8 mouse cellular contexts compared by ENCODE assay signal in the genomic region with DNA sequence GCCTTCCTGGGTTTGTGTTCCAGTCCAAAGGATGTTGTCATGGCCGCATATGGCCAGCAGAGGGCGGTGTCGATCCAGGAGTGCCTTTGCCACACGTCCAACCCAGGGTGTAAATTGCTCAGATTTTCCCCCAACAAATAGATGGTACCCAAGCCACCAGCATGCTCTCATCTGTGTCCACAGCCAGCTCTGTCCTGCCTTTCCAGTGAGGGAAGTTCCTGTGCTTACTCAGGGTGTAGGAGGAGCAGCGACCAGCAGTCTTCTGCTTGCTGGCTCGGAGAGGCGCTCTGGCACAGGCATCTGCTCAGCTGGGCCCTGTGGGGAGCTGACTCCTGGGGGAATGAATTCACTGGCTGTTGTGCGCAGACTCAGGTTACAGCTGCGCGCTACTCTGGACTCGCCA. TPM values are rescaled to one million over a fixed set of nuclear protein-coding genes. Genes with fewer than 3 reads are reported as not detected.
DNase-seq lines count a peak whose midpoint lies in the region; ATAC-seq and TF ChIP-seq lines count a peak whose summit lies in the region.

No protein-coding gene starts in this region.

- TF ChIP-seq CTCF in heart, adult 2 months (IDR thresholded peaks at IDR 0.05), result peak; percentile 78

- H3K79me2 ChIP-seq in heart, adult 2 months (replicated peaks; ENCODE audit: control insufficient read depth, insufficient read depth, low read length), result no peaks in the 10 kb centered on the region

- ATAC-seq in limb, embryonic 12.5 days (ENCODE audit: insufficient number of reproducible peaks, insufficient read depth, low FRiP score, low TSS enrichment, low read depth), result no peak
- ATAC-seq in neural tube, embryonic 12.5 days (ENCODE audit: low FRiP score, low read depth), result peak; percentile 75

- no peak overlapping the region for H3K9ac ChIP-seq in heart, adult 2 months (ENCODE audit: low read depth, low read length)
- no peak overlapping the region for H3K9ac ChIP-seq in limb, embryonic 12.5 days (replicated peaks)
- no peak overlapping the region for H3K9ac ChIP-seq in neural tube, embryonic 12.5 days

- TF ChIP-seq EP300 in heart, adult 2 months (IDR thresholded peaks at IDR 0.05; ENCODE audit: insufficient read depth, low read depth, low read length), result 0 out of 2 replicates have a peak, but pooled peaks have one; percentile 44

- H3K27ac ChIP-seq in embryonic facial prominence, embryonic 10.5 days (replicated peaks), result 0 out of 2 replicates have a peak overlapping the region, but pooled peaks have one; percentile 35
- no peak overlapping the region for H3K27ac ChIP-seq in heart, adult 2 months
- no peak overlapping the region for H3K27ac ChIP-seq in limb, embryonic 12.5 days
- H3K27ac ChIP-seq in neural tube, embryonic 12.5 days, result no peak overlapping the region

- no peaks in the 10 kb centered on the region for H3K36me3 ChIP-seq in embryonic facial prominence, embryonic 10.5 days (replicated peaks)
- no peaks in the 10 kb centered on the region for H3K36me3 ChIP-seq in heart, adult 2 months (ENCODE audit: control insufficient read depth, insufficient read depth, low read length)
- no peaks in the 10 kb centered on the region for H3K36me3 ChIP-seq in limb, embryonic 12.5 days
- no peaks in the 10 kb centered on the region for H3K36me3 ChIP-seq in neural tube, embryonic 12.5 days

- intact Hi-C loops in heart, adult 2 months (cut with DNase I), result loop anchor here (1.0 to 2.0 kb wide), 3 partner anchors 325 to 834 kb away; no protein-coding TSS in a partner anchor

- H3K27me3 ChIP-seq in embryonic facial prominence, embryonic 10.5 days (replicated peaks; ENCODE audit: low read depth, poor library complexity, severe bottlenecking), result no peaks in the 10 kb centered on the region; the same call in 1 of the 2 replicates
- H3K27me3 ChIP-seq in heart, adult 2 months (ENCODE audit: control insufficient read depth, insufficient read depth, low read length), result no peaks in the 10 kb centered on the region
- H3K27me3 ChIP-seq in limb, embryonic 12.5 days, result peaks cover 41% of the 10 kb centered on the region
- peaks cover 7% of the 10 kb centered on the region; the same call in 1 of the 2 replicates for H3K27me3 ChIP-seq in neural tube, embryonic 12.5 days (replicated peaks)

- DNase-seq in A20 (ENCODE audit: low read depth, low spot score), result peak; percentile 3
- DNase-seq in adrenal gland, postnatal 14 days, result peak; percentile 73
- DNase-seq in embryonic facial prominence, embryonic 10.5 days (ENCODE audit: low spot score), result peak; percentile 85
- DNase-seq in heart, adult 2 months, result peak; percentile 10 to 39
- DNase-seq in kidney, adult 8-10 months, result peak; percentile 6 to 50
- peak; percentile 20 for DNase-seq in thymus, postnatal 14 days

- no peak for TF ChIP-seq POLR2A in heart, adult 2 months (IDR thresholded peaks at IDR 0.05; ENCODE audit: insufficient read depth, low read depth, low read length)

- H3K4me2 ChIP-seq in limb, embryonic 12.5 days, result peak overlapping the region; percentile 45
- H3K4me2 ChIP-seq in neural tube, embryonic 12.5 days (replicated peaks), result peak overlapping the region; percentile 52

- no peaks in the 10 kb centered on the region for H3K9me3 ChIP-seq in embryonic facial prominence, embryonic 10.5 days
- H3K9me3 ChIP-seq in limb, embryonic 12.5 days, result no peaks in the 10 kb centered on the region
- H3K9me3 ChIP-seq in neural tube, embryonic 12.5 days, result no peaks in the 10 kb centered on the region

- H3K4me3 ChIP-seq in embryonic facial prominence, embryonic 10.5 days, result peak overlapping the region; percentile 46
- H3K4me3 ChIP-seq in heart, adult 2 months, result no peak overlapping the region
- H3K4me3 ChIP-seq in limb, embryonic 12.5 days (replicated peaks), result 0 out of 2 replicates have a peak overlapping the region, but pooled peaks have one; percentile 15
- no peak overlapping the region for H3K4me3 ChIP-seq in neural tube, embryonic 12.5 days

- WGBS in embryonic facial prominence, embryonic 10.5 days, result under 1% methylated on average over 11 of the region's 11 CpGs
- 4% methylated on average over 11 of the region's 11 CpGs for WGBS in heart, adult 2 months
- 0% methylated on average over 11 of the region's 11 CpGs for WGBS in limb, embryonic 12.5 days
- 2% methylated on average over 11 of the region's 11 CpGs for WGBS in neural tube, embryonic 12.5 days

- peaks cover 8% of the 10 kb centered on the region for H3K4me1 ChIP-seq in embryonic facial prominence, embryonic 10.5 days
- no peaks in the 10 kb centered on the region for H3K4me1 ChIP-seq in heart, adult 2 months (ENCODE audit: control insufficient read depth, insufficient read depth, low read length)
- peaks cover 4% of the 10 kb centered on the region; the same call in 1 of the 2 replicates for H3K4me1 ChIP-seq in limb, embryonic 12.5 days (replicated peaks)
- 0 out of 2 replicates have a peak, but pooled peaks cover 6% of the 10 kb centered on the region for H3K4me1 ChIP-seq in neural tube, embryonic 12.5 days

RNA-seq across cellular contexts. Expression of gene Spata19, which starts 17.5 kb away (rescaled TPM):
- not detected in 2 replicates for total RNA-seq in adrenal gland, postnatal 14 days (2021)
- polyA plus RNA-seq in embryonic facial prominence, embryonic 10.5 days (2016; fragmentation: Nextera tagmentation; extraction: Ambion mirVana), result not detected in 2 replicates
- total RNA-seq in heart, adult 2 months (2021), result not detected
- 0.27 and 0.50 TPM in 2 replicates for polyA plus RNA-seq in heart, adult 2 months (2012; rRNA removed)
- not detected in 2 replicates for polyA plus RNA-seq in limb, embryonic 12.5 days (2016; fragmentation: Nextera tagmentation; extraction: Ambion mirVana)
- not detected in 2 replicates for polyA plus RNA-seq in neural tube, embryonic 12.5 days (2016; fragmentation: Nextera tagmentation; extraction: Ambion mirVana)

Comparison
In these comparisons a context has a peak if more than half of its experiments do, and no peak if none do; other contexts are left out.
1. DNase-seq: peak in every context shown above with its lines; median percentile 85 in embryonic facial prominence, embryonic 10.5 days; 73 in adrenal gland, postnatal 14 days; 28 in kidney, adult 8-10 months; 24 in heart, adult 2 months; 20 in thymus, postnatal 14 days; 3 in A20.
2. H3K4me3 ChIP-seq: peak in embryonic facial prominence, embryonic 10.5 days (single experiment) and limb, embryonic 12.5 days (single experiment); none in heart, adult 2 months (single experiment) and neural tube, embryonic 12.5 days (single experiment).